Mouse (Mus musculus) midbrain, postnatal 0 days (tissue): ENCODE measurements at regions not wholly inside any gene's neighbourhood (a gene's known extent, or its start where the extent isn't known, plus 50 kb on each side); places are given as distances from the start of the nearest gene placed in this dataset.

ENCODE experiments used
- ATAC-seq: fragments of 200-750 bp; cut with Nextera tagmentation; 2 replicates; pipeline ENCODE4 v1.8.0; 2017; ENCODE audit warnings: moderate number of reproducible peaks, mild to moderate bottlenecking, moderate TSS enrichment, moderate library complexity; ENCODE audit not compliant: low FRiP score
- DNase-seq: peaks from one replicate; pipeline ENCODE4 v3.0.0-alpha.2; 2015; ENCODE audit warnings: low spot score
- H3K27ac ChIP-seq: fragments of 300-500 bp; sonication (generic); 2 replicates; pipeline ENCODE4 v1.5.1; 2014; ENCODE audit warnings: low read depth, mild to moderate bottlenecking, low read length, mixed read lengths
- H3K27me3 ChIP-seq: fragments of 300-500 bp; sonication (generic); 2 replicates; pipeline ENCODE4 v1.6.1; 2014; ENCODE audit warnings: low read length, control low read depth, mixed read lengths; ENCODE audit not compliant: insufficient read depth
- H3K36me3 ChIP-seq: fragments of 300-500 bp; sonication (generic); 2 replicates; pipeline ENCODE4 v1.6.1; 2014; ENCODE audit warnings: low read length, control low read depth, mixed read lengths; ENCODE audit not compliant: insufficient read depth
- H3K4me1 ChIP-seq: fragments of 300-500 bp; sonication (generic); 2 replicates; pipeline ENCODE4 v1.6.1; 2014; ENCODE audit warnings: mild to moderate bottlenecking, control low read depth, antibody characterized with exemption, low read length, mixed read lengths; ENCODE audit not compliant: insufficient read depth
- H3K4me2 ChIP-seq: fragments of 300-500 bp; sonication (generic); 2 replicates; pipeline ENCODE4 v1.6.1; 2014; ENCODE audit warnings: low read depth, mild to moderate bottlenecking, low read length, mixed read lengths; ENCODE audit not compliant: poor library complexity, severe bottlenecking
- H3K4me3 ChIP-seq: fragments of 300-500 bp; sonication (generic); 2 replicates; pipeline ENCODE4 v1.5.1; 2014; ENCODE audit warnings: low read depth, mild to moderate bottlenecking, low read length, moderate library complexity
- H3K9ac ChIP-seq: fragments of 300-500 bp; sonication (generic); replicated peaks from 2 replicates; pipeline ENCODE4 v1.6.1; 2014; ENCODE audit warnings: mild to moderate bottlenecking, low read length, moderate library complexity, mixed read lengths; ENCODE audit not compliant: poor library complexity, severe bottlenecking
- H3K9me3 ChIP-seq: fragments of 300-500 bp; sonication (generic); 2 replicates; pipeline ENCODE4 v1.6.1; 2016; ENCODE audit warnings: low read length, control low read depth
- CTCF ChIP-seq: IDR thresholded peaks from 2 replicates; pipeline ENCODE4 v1.5.1; 2016; ENCODE audit warnings: antibody characterized with exemption, mild to moderate bottlenecking
- WGBS: fragments of 180-500 bp; shearing (Covaris S2); extraction: QIAGEN DNeasy Blood & Tissue Kit; methylation state at CpG from one replicate; pipeline ENCODE4 v1.1.7; 2014; 5-methylcytosine and 5-hydroxymethylcytosine counted together

- Histone ChIP-seq H3K27me3 (no peaks in the 10 kb centered on the region), H3K27ac (no peak overlapping the region), H3K4me2 (no peak overlapping the region), H3K36me3 (no peaks in the 10 kb centered on the region), H3K4me1 (no peaks in the 10 kb centered on the region), H3K9me3 (no peaks in the 10 kb centered on the region), H3K4me3 (no peak overlapping the region), H3K9ac (no peak overlapping the region)
- WGBS, result 90% methylated on average over 18 of the region's 18 CpGs
- no peak for DNase-seq
- no peak for ATAC-seq
- no peak for TF ChIP-seq CTCF
Measured at GRCm38 (mm10) chr4:47818371-47819159, 226.4 kb upstream of the Nr4a3 start.

- ATAC-seq (no peak), DNase-seq (no peak)
- H3K27me3 ChIP-seq, result no peaks in the 10 kb centered on the region
- no peak overlapping the region for H3K27ac ChIP-seq
- no peak overlapping the region for H3K4me3 ChIP-seq
- no peaks in the 10 kb centered on the region for H3K36me3 ChIP-seq
- H3K4me2 ChIP-seq, result no peak overlapping the region
- no peaks in the 10 kb centered on the region for H3K9me3 ChIP-seq
- 89% methylated on average over 1 of the region's 1 CpGs for WGBS
- H3K9ac ChIP-seq, result no peak overlapping the region
- TF ChIP-seq CTCF, result no peak
- H3K4me1 ChIP-seq, result no peaks in the 10 kb centered on the region
Measured at GRCm38 (mm10) chr4:47820562-47820961, 224.4 kb upstream of the Nr4a3 start.

GRCm38 (mm10) chr4:47823299-47823698 lies 221.7 kb upstream of the Nr4a3 start:
- ATAC-seq, result no peak
- Histone ChIP-seq H3K4me2 (no peak overlapping the region), H3K27ac (no peak overlapping the region), H3K36me3 (no peaks in the 10 kb centered on the region), H3K4me1 (no peaks in the 10 kb centered on the region), H3K9ac (no peak overlapping the region), H3K4me3 (no peak overlapping the region), H3K9me3 (no peaks in the 10 kb centered on the region), H3K27me3 (no peaks in the 10 kb centered on the region)
- WGBS, result 82% methylated on average over 9 of the region's 9 CpGs
- no peak for TF ChIP-seq CTCF
- no peak for DNase-seq

GRCm38 (mm10) chr4:47824083-47824482 lies 220.9 kb upstream of the Nr4a3 start:
- DNase-seq (peak; percentile 15), ATAC-seq (no peak)
- Histone ChIP-seq H3K9ac (no peak overlapping the region), H3K4me1 (no peaks in the 10 kb centered on the region), H3K36me3 (no peaks in the 10 kb centered on the region), H3K9me3 (no peaks in the 10 kb centered on the region), H3K27me3 (no peaks in the 10 kb centered on the region), H3K4me2 (no peak overlapping the region), H3K27ac (no peak overlapping the region), H3K4me3 (no peak overlapping the region)
- WGBS, result 89% methylated on average over 15 of the region's 15 CpGs
- no peak for TF ChIP-seq CTCF

- Histone ChIP-seq H3K4me1 (no peaks in the 10 kb centered on the region), H3K4me3 (no peak overlapping the region), H3K9ac (no peak overlapping the region), H3K4me2 (no peak overlapping the region), H3K36me3 (no peaks in the 10 kb centered on the region), H3K27ac (no peak overlapping the region), H3K9me3 (no peaks in the 10 kb centered on the region), H3K27me3 (no peaks in the 10 kb centered on the region)
- no peak for ATAC-seq
- WGBS, result 68% methylated on average over 2 of the region's 2 CpGs
- no peak for TF ChIP-seq CTCF
- no peak for DNase-seq
Measured at GRCm38 (mm10) chr4:47832905-47833304, 212.0 kb upstream of the Nr4a3 start.

GRCm38 (mm10) chr4:47838411-47838810 lies 206.5 kb upstream of the Nr4a3 start:
- no peak for TF ChIP-seq CTCF
- Histone ChIP-seq H3K36me3 (no peaks in the 10 kb centered on the region), H3K27ac (no peak overlapping the region), H3K4me2 (no peak overlapping the region), H3K9me3 (no peaks in the 10 kb centered on the region), H3K27me3 (no peaks in the 10 kb centered on the region), H3K4me1 (no peaks in the 10 kb centered on the region), H3K4me3 (no peak overlapping the region), H3K9ac (no peak overlapping the region)
- 80% methylated on average over 2 of the region's 2 CpGs for WGBS
- ATAC-seq (no peak), DNase-seq (no peak)
